Mouse (Mus musculus) layer of hippocampus, adult 8-10 months (tissue): ENCODE measurements around the gene Trim38. TPM values are rescaled to one million over a fixed set of nuclear protein-coding genes. Genes with fewer than 3 reads are reported as not detected.
A peak's percentile ranks its signal among the peaks of the same experiment; 100 is the strongest.

Experiments used
- DNase-seq, 2 experiments: peaks; one replicate each; pipeline ENCODE4 v3.0.0; 2022; ENCODE audit warnings: low spot score in 2 of 2
- total RNA-seq, 4 experiments: library from RNA; stranded (reverse); gene quantifications; 2 replicates each; pipeline ENCODE4 v1.2.4; 2022

The Trim38 gene
- total RNA-seq, 4 experiments from 2014 or later, result not detected

- DNase-seq, result peak; percentile 61 to 63
These were observed 7.6 kb upstream of the Trim38 start, which contains the start of gene Hist1h3a for GRCm38 (mm10) chr13:23761871-23762821. Gene Hist1h3a (minus strand): TSS chr13:23762386.

GRCm38 (mm10) chr13:23763242-23763585, 6.5 kb upstream of the Trim38 start:
- no peak for DNase-seq

GRCm38 (mm10) chr13:23763586-23764323, 6.0 kb upstream of the Trim38 start, which contains the start of gene Hist1h1a:
Gene Hist1h1a (plus strand): TSS chr13:23763666.
- DNase-seq, result peak; percentile 72 to 82

- no peak for DNase-seq
These were observed 5.2 kb upstream of the Trim38 start for GRCm38 (mm10) chr13:23764324-23765171.

GRCm38 (mm10) chr13:23765172-23765513, 4.6 kb upstream of the Trim38 start:
- DNase-seq, result no peak

- DNase-seq, result no peak
These were observed 2.9 kb upstream of the Trim38 start for GRCm38 (mm10) chr13:23766772-23767171.

GRCm38 (mm10) chr13:23768834-23769397, 797 bp upstream of the Trim38 start:
- no peak for DNase-seq

- DNase-seq, result peak; percentile 33
These were observed 3.0 kb downstream of the Trim38 start for GRCm38 (mm10) chr13:23772561-23773313.

- no peak for DNase-seq
These were observed 8.6 kb downstream of the Trim38 start for GRCm38 (mm10) chr13:23778339-23778738.

GRCm38 (mm10) chr13:23779025-23779424, 9.3 kb downstream of the Trim38 start:
- DNase-seq, result no peak

- DNase-seq, result peak; percentile 16 to 36
These were observed 22.8 kb downstream of the Trim38 start for GRCm38 (mm10) chr13:23792520-23792919.

GRCm38 (mm10) chr13:23799405-23799804, 29.7 kb downstream of the Trim38 start:
- no peak for DNase-seq

GRCm38 (mm10) chr13:23804532-23804931, 34.8 kb downstream of the Trim38 start:
- DNase-seq, result no peak

GRCm38 (mm10) chr13:23806422-23807052, 36.8 kb downstream of the Trim38 start, which contains the start of gene Slc17a2:
Gene Slc17a2 (plus strand): TSS chr13:23806993.
- DNase-seq, result no peak

GRCm38 (mm10) chr13:23816148-23816547, 46.4 kb downstream of the Trim38 start:
- no peak for DNase-seq

GRCm38 (mm10) chr13:23820179-23820940, 50.6 kb downstream of the Trim38 start:
- DNase-seq, result no peak

- no peak for DNase-seq
These were observed 52.5 kb downstream of the Trim38 start for GRCm38 (mm10) chr13:23822213-23822612.

GRCm38 (mm10) chr13:23826606-23827005, 56.9 kb downstream of the Trim38 start:
- no peak for DNase-seq

- no peak for DNase-seq
These were observed 63.3 kb downstream of the Trim38 start for GRCm38 (mm10) chr13:23833053-23833452.
